Mouse (Mus musculus): ENCODE results near the gene Gga1.

The Gga1 gene

DNA sequence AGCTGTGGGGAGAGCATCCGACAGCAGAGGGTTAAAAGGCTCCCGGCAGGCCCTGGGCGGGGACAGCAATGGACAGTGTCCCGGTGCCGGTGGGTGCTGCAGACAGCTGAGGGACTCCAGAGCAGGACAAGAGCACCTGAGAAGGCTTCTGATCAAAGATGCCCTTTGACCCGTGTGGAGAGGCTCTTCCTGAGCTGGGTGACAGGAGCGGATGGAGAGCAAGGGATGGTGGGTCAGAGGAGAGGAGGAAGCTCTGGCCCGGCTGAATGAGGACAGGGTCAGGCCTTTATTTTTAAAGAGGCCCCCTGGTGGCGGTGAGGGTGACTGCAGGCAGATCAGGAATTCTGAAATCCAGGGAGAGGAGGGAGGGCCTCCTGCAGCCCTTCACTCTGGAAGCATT is 65.7 kb downstream of the Gga1 start:
- DNase-seq: peak; percentile 85
